In the genomic region with DNA sequence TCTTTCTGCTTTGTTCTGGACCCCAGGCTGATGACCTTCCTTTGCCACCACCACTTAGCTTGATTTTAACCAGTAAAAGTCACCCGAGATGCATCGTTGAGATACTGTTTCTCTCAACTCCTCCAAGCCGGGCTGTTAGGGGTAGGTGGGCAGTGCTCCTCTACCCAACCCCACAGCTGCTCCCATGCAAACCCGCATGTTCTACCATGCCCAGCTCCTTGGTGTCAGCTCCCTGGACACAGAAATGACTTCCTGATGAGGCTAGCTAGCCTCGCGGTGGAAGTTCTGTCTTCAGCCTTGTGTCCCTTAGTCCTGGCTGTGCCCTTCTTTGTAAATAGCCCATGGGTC, we compare ENCODE assay signal across 14 mouse cellular contexts. TPM values are rescaled to one million over a fixed set of nuclear protein-coding genes. Genes with fewer than 3 reads are reported as not detected.
A peak's percentile ranks its signal among the peaks of the same experiment; 100 is the strongest.
DNase-seq lines count a peak whose midpoint lies in the region; ATAC-seq and TF ChIP-seq lines count a peak whose summit lies in the region.
"Had no signal": no experiment of that assay in that cellular context is flagged by ENCODE, and none has a peak within 500 bp of the region (broad histone marks: within the 10 kb centered on the region; RNA-seq: fewer than 3 reads in every experiment).

No protein-coding gene starts in this region.

- WGBS in embryonic facial prominence, embryonic 13.5 days, result 53% methylated on average over 6 of the region's 6 CpGs
- 63% methylated on average over 6 of the region's 6 CpGs for WGBS in embryonic facial prominence, embryonic 10.5 days
- WGBS in kidney, postnatal 0 days, result 55% methylated on average over 6 of the region's 6 CpGs
- WGBS in forebrain, embryonic 14.5 days, result 75% methylated on average over 6 of the region's 6 CpGs
- 72% methylated on average over 6 of the region's 6 CpGs for WGBS in midbrain, embryonic 14.5 days

- H3K9ac ChIP-seq in embryonic facial prominence, embryonic 13.5 days, result no peak overlapping the region
- no peak overlapping the region for H3K9ac ChIP-seq in kidney, postnatal 0 days (ENCODE audit: low read depth, low read length)
- no peak overlapping the region for H3K9ac ChIP-seq in forebrain, embryonic 14.5 days (ENCODE audit: low read length)
- no peak overlapping the region for H3K9ac ChIP-seq in midbrain, embryonic 14.5 days (replicated peaks; ENCODE audit: low read length)

- no peak for TF ChIP-seq CTCF in kidney, postnatal 0 days (IDR thresholded peaks at IDR 0.05; ENCODE audit: low read depth)

- H3K36me3 ChIP-seq in embryonic facial prominence, embryonic 13.5 days, result no peaks in the 10 kb centered on the region
- no peaks in the 10 kb centered on the region for H3K36me3 ChIP-seq in embryonic facial prominence, embryonic 10.5 days (replicated peaks)
- no peaks in the 10 kb centered on the region for H3K36me3 ChIP-seq in kidney, postnatal 0 days (ENCODE audit: insufficient read depth, low read length)
- H3K36me3 ChIP-seq in forebrain, embryonic 14.5 days (ENCODE audit: control insufficient read depth, insufficient read depth, low read length), result no peaks in the 10 kb centered on the region
- no peaks in the 10 kb centered on the region for H3K36me3 ChIP-seq in midbrain, embryonic 14.5 days (ENCODE audit: control insufficient read depth, insufficient read depth, low read length)

- H3K27ac ChIP-seq in embryonic facial prominence, embryonic 13.5 days, result no peak overlapping the region
- H3K27ac ChIP-seq in embryonic facial prominence, embryonic 10.5 days (replicated peaks), result no peak overlapping the region
- no peak overlapping the region for H3K27ac ChIP-seq in kidney, postnatal 0 days
- H3K27ac ChIP-seq in forebrain, embryonic 14.5 days (ENCODE audit: low read depth, low read length), result no peak overlapping the region
- H3K27ac ChIP-seq in midbrain, embryonic 14.5 days (replicated peaks; ENCODE audit: low read depth, low read length), result no peak overlapping the region
- H3K27ac ChIP-seq: layer of hippocampus, adult 2 months had no signal

- no peak for ATAC-seq in embryonic facial prominence, embryonic 13.5 days (ENCODE audit: insufficient number of reproducible peaks, insufficient read depth, low FRiP score, low TSS enrichment, low read depth)
- no peak for ATAC-seq in kidney, postnatal 0 days (replicated peaks; ENCODE audit: low FRiP score, low read depth)
- peak; percentile 43 for ATAC-seq in forebrain, embryonic 14.5 days
- peak; percentile 22; the same call in 1 of the 2 replicates for ATAC-seq in midbrain, embryonic 14.5 days (ENCODE audit: low FRiP score, low TSS enrichment)

- H3K27me3 ChIP-seq in embryonic facial prominence, embryonic 13.5 days, result peaks cover 12% of the 10 kb centered on the region; the same call in 1 of the 2 replicates
- no peaks in the 10 kb centered on the region for H3K27me3 ChIP-seq in embryonic facial prominence, embryonic 10.5 days (replicated peaks; ENCODE audit: low read depth, poor library complexity, severe bottlenecking)
- no peaks in the 10 kb centered on the region for H3K27me3 ChIP-seq in kidney, postnatal 0 days (ENCODE audit: insufficient read depth, low read length)
- no peaks in the 10 kb centered on the region for H3K27me3 ChIP-seq in forebrain, embryonic 14.5 days (replicated peaks; ENCODE audit: control insufficient read depth, insufficient read depth, low read length)
- no peaks in the 10 kb centered on the region for H3K27me3 ChIP-seq in midbrain, embryonic 14.5 days (ENCODE audit: control insufficient read depth, insufficient read depth, low read length)

- H3K4me3 ChIP-seq in embryonic facial prominence, embryonic 13.5 days, result no peak overlapping the region
- no peak overlapping the region for H3K4me3 ChIP-seq in embryonic facial prominence, embryonic 10.5 days
- H3K4me3 ChIP-seq in kidney, postnatal 0 days (replicated peaks; ENCODE audit: low read depth, low read length), result no peak overlapping the region
- H3K4me3 ChIP-seq in forebrain, embryonic 14.5 days (ENCODE audit: low read depth, low read length), result no peak overlapping the region
- no peak overlapping the region for H3K4me3 ChIP-seq in midbrain, embryonic 14.5 days (replicated peaks; ENCODE audit: low read depth, low read length)
- H3K4me3 ChIP-seq: layer of hippocampus, adult 2 months had no signal

- H3K4me2 ChIP-seq in embryonic facial prominence, embryonic 13.5 days, result peak overlapping the region; percentile 37; the same call in 1 of the 2 replicates
- peak overlapping the region; percentile 12; the same call in 1 of the 2 replicates for H3K4me2 ChIP-seq in kidney, postnatal 0 days (ENCODE audit: low read length)
- H3K4me2 ChIP-seq in forebrain, embryonic 14.5 days (ENCODE audit: low read length), result no peak overlapping the region
- no peak overlapping the region for H3K4me2 ChIP-seq in midbrain, embryonic 14.5 days (ENCODE audit: low read length)

- no peak for DNase-seq in embryonic facial prominence, embryonic 10.5 days (ENCODE audit: low spot score)
- no peak for DNase-seq in kidney, postnatal 0 days (ENCODE audit: low spot score)
- no peak for DNase-seq in kidney, adult 18-20 months
- no peak for DNase-seq in forebrain, embryonic 14.5 days (ENCODE audit: low spot score)
- peak; percentile 4 for DNase-seq in midbrain, embryonic 14.5 days
- no peak for DNase-seq in left cerebral cortex, adult 8-10 months (ENCODE audit: low spot score in 2 of 2)
- DNase-seq in thymus, postnatal 10 days (ENCODE audit: low spot score in 2 of 2), result no peak

- no peaks in the 10 kb centered on the region for H3K4me1 ChIP-seq in embryonic facial prominence, embryonic 13.5 days
- H3K4me1 ChIP-seq in embryonic facial prominence, embryonic 10.5 days, result no peaks in the 10 kb centered on the region
- H3K4me1 ChIP-seq in kidney, postnatal 0 days (replicated peaks; ENCODE audit: insufficient read depth, low read length), result no peaks in the 10 kb centered on the region
- no peaks in the 10 kb centered on the region for H3K4me1 ChIP-seq in forebrain, embryonic 14.5 days (ENCODE audit: control insufficient read depth, insufficient read depth, low read length)
- no peaks in the 10 kb centered on the region for H3K4me1 ChIP-seq in midbrain, embryonic 14.5 days (ENCODE audit: control insufficient read depth, insufficient read depth, low read length)

- H3K9me3 ChIP-seq in embryonic facial prominence, embryonic 13.5 days, result no peaks in the 10 kb centered on the region
- no peaks in the 10 kb centered on the region for H3K9me3 ChIP-seq in embryonic facial prominence, embryonic 10.5 days
- no peaks in the 10 kb centered on the region for H3K9me3 ChIP-seq in kidney, postnatal 0 days (replicated peaks; ENCODE audit: low read length)
- no peaks in the 10 kb centered on the region for H3K9me3 ChIP-seq in forebrain, embryonic 14.5 days (replicated peaks; ENCODE audit: control insufficient read depth, low read length)
- no peaks in the 10 kb centered on the region for H3K9me3 ChIP-seq in midbrain, embryonic 14.5 days (ENCODE audit: control insufficient read depth, low read length)

RNA-seq across cellular contexts. Expression of a gene that starts 21.6 kb away (rescaled TPM):
- 20.4 and 21.0 TPM in 2 replicates for polyA plus RNA-seq in embryonic facial prominence, embryonic 13.5 days (2015; fragmentation: Nextera tagmentation; extraction: Ambion mirVana)
- 32.6 and 33.3 TPM in 2 replicates for polyA plus RNA-seq in embryonic facial prominence, embryonic 10.5 days (2016; fragmentation: Nextera tagmentation; extraction: Ambion mirVana)
- 14.0 and 15.8 TPM in 2 replicates for polyA plus RNA-seq in kidney, postnatal 0 days (2015; fragmentation: Nextera tagmentation; extraction: Ambion mirVana)
- 20.4 and 20.8 TPM in 2 replicates for polyA plus RNA-seq in forebrain, embryonic 14.5 days (2014; fragmentation: Nextera tagmentation; extraction: Ambion mirVana)
- 10.0 and 14.9 TPM in 2 replicates for polyA plus RNA-seq in midbrain, embryonic 14.5 days (2014; fragmentation: Nextera tagmentation; extraction: Ambion mirVana)
- total RNA-seq in left cerebral cortex, adult 8-10 months (2022), result 10 to 100 TPM in 1 of 4 experiments, 1 to 10 TPM in 3; 7.6 to 13.4 (median 8.1) TPM

RNA-seq across cellular contexts. Expression of a gene that starts 22.7 kb away (rescaled TPM):
- 7.1 and 8.6 TPM in 2 replicates for polyA plus RNA-seq in embryonic facial prominence, embryonic 13.5 days (2015; fragmentation: Nextera tagmentation; extraction: Ambion mirVana)
- polyA plus RNA-seq in embryonic facial prominence, embryonic 10.5 days (2016; fragmentation: Nextera tagmentation; extraction: Ambion mirVana), result 4.1 and 5.4 TPM in 2 replicates
- polyA plus RNA-seq in kidney, postnatal 0 days (2015; fragmentation: Nextera tagmentation; extraction: Ambion mirVana), result 9.4 and 9.7 TPM in 2 replicates
- 2.3 and 3.2 TPM in 2 replicates for polyA plus RNA-seq in forebrain, embryonic 14.5 days (2014; fragmentation: Nextera tagmentation; extraction: Ambion mirVana)
- polyA plus RNA-seq in midbrain, embryonic 14.5 days (2014; fragmentation: Nextera tagmentation; extraction: Ambion mirVana), result 2.3 and 3.7 TPM in 2 replicates
- total RNA-seq in left cerebral cortex, adult 8-10 months (2022), result 1 to 10 TPM; 2.7 to 3.3 (median 2.9) TPM

RNA-seq across cellular contexts. Expression of a gene that starts 40.9 kb away (rescaled TPM):
- polyA plus RNA-seq in embryonic facial prominence, embryonic 13.5 days (2015; fragmentation: Nextera tagmentation; extraction: Ambion mirVana), result not detected in 2 replicates
- polyA plus RNA-seq in embryonic facial prominence, embryonic 10.5 days (2016; fragmentation: Nextera tagmentation; extraction: Ambion mirVana), result 0.13 and 0.21 TPM in 2 replicates
- polyA plus RNA-seq in kidney, postnatal 0 days (2015; fragmentation: Nextera tagmentation; extraction: Ambion mirVana), result not detected in 2 replicates
- polyA plus RNA-seq in forebrain, embryonic 14.5 days (2014; fragmentation: Nextera tagmentation; extraction: Ambion mirVana), result not detected in 2 replicates
- polyA plus RNA-seq in midbrain, embryonic 14.5 days (2014; fragmentation: Nextera tagmentation; extraction: Ambion mirVana), result 0.30 TPM in 1 of 2 replicates, not detected in the other
- total RNA-seq in left cerebral cortex, adult 8-10 months (2022), result not detected
- total RNA-seq: ES-E14; gastrocnemius, postnatal 36 days; layer of hippocampus, adult 2 months had no signal
- polyA plus RNA-seq: brain, embryonic 14.5 days; intestine, embryonic 14.5 days; limb, embryonic 11.5 days had no signal

Comparison
In these comparisons a context has a peak if more than half of its experiments do, and no peak if none do; other contexts are left out.
1. ATAC-seq: peak in forebrain, embryonic 14.5 days (single experiment) and midbrain, embryonic 14.5 days (single experiment); none in embryonic facial prominence, embryonic 13.5 days (single experiment) and kidney, postnatal 0 days (single experiment).
2. H3K4me2 ChIP-seq: peak in embryonic facial prominence, embryonic 13.5 days (single experiment) and kidney, postnatal 0 days (single experiment); none in forebrain, embryonic 14.5 days (single experiment) and midbrain, embryonic 14.5 days (single experiment).